Mouse (Mus musculus) heart, embryonic 11.5 days (tissue): ENCODE results near the gene Cutal. TPM values are rescaled to one million over a fixed set of nuclear protein-coding genes. Genes with fewer than 3 reads are reported as not detected.
"Not testable (repeated sequence)": the region's sequence is repeated elsewhere in the genome, so short reads cannot be mapped to it uniquely, and the experiment has no call there.

Experiments
- ATAC-seq: fragments of 200-750 bp; cut with Nextera tagmentation; replicated peaks from 2 replicates; pipeline ENCODE4 v1.8.0; 2017; ENCODE audit warnings: moderate library complexity; ENCODE audit not compliant: insufficient number of reproducible peaks, low FRiP score, low TSS enrichment
- H3K27ac ChIP-seq: fragments of 300-500 bp; sonication (generic); 2 replicates; pipeline ENCODE4 v1.5.1; 2014; ENCODE audit warnings: mild to moderate bottlenecking, low read depth, low read length
- H3K27me3 ChIP-seq: fragments of 300-500 bp; sonication (generic); 2 replicates; pipeline ENCODE4 v1.6.1; 2014; ENCODE audit warnings: mild to moderate bottlenecking, low read length, mixed read lengths; ENCODE audit not compliant: control insufficient read depth, insufficient read depth
- H3K36me3 ChIP-seq: fragments of 300-500 bp; sonication (generic); 2 replicates; pipeline ENCODE4 v1.6.1; 2014; ENCODE audit warnings: mild to moderate bottlenecking, low read length, moderate library complexity, mixed read lengths; ENCODE audit not compliant: control insufficient read depth, insufficient read depth
- H3K4me1 ChIP-seq: fragments of 300-500 bp; sonication (generic); 2 replicates; pipeline ENCODE4 v1.6.1; 2014; ENCODE audit warnings: low read length; ENCODE audit not compliant: control insufficient read depth, insufficient read depth
- H3K4me2 ChIP-seq: fragments of 300-500 bp; sonication (generic); 2 replicates; pipeline ENCODE4 v1.6.1; 2014; ENCODE audit warnings: mild to moderate bottlenecking, moderate library complexity
- H3K4me3 ChIP-seq: fragments of 300-500 bp; sonication (generic); 2 replicates; pipeline ENCODE4 v1.5.1; 2014; ENCODE audit warnings: low read depth, low read length
- H3K9ac ChIP-seq: fragments of 300-500 bp; sonication (generic); 2 replicates; pipeline ENCODE4 v1.6.1; 2014; ENCODE audit warnings: mild to moderate bottlenecking, low read depth, low read length, moderate library complexity
- H3K9me3 ChIP-seq: fragments of 300-500 bp; sonication (generic); replicated peaks from 2 replicates; pipeline ENCODE4 v1.6.1; 2016; ENCODE audit warnings: low read length; ENCODE audit not compliant: control insufficient read depth
- WGBS: fragments of 180-500 bp; shearing (Covaris S2); extraction: QIAGEN DNeasy Blood & Tissue Kit; methylation state at CpG from one replicate; pipeline ENCODE4 v1.1.7; 2014; ENCODE audit not compliant: insufficient replicate concordance; 5-methylcytosine and 5-hydroxymethylcytosine counted together
- polyA plus RNA-seq: library from polyadenylated mRNA; unstranded; fragments of >200 nt; fragmentation: Nextera tagmentation; extraction: Ambion mirVana; gene quantifications from 2 replicates; pipeline ENCODE4 v1.2.1, GENCODE M21; 2014

Cutal gene
- polyA plus RNA-seq = 0.14 TPM in 1 of 2 replicates, not detected in the other

- Histone ChIP-seq H3K4me3 (peak within 1 kb of the TSS; percentile 36), H3K9me3 (no peaks in the 10 kb centered on the region), H3K27me3 (peaks cover 15% of the 10 kb centered on the region), H3K4me1 (peaks cover 18% of the 10 kb centered on the region), H3K4me2 (peak within 1 kb of the TSS; percentile 68), H3K36me3 (no peaks in the 10 kb centered on the region), H3K27ac (no peak within 1 kb of the TSS), H3K9ac (peak within 1 kb of the TSS; percentile 59)
- under 1% methylated on average over 14 of the region's 14 CpGs for WGBS
- ATAC-seq = no peak
Observed at GRCm38 (mm10) chr2:34874271-34874670, at the start of gene Cutal. Cutal (plus strand) TSS chr2:34874396.

- under 1% methylated on average over 57 of the region's 57 CpGs for WGBS
- Histone ChIP-seq H3K4me1 (peaks cover 7% of the 10 kb centered on the region), H3K27me3 (no peaks in the 10 kb centered on the region), H3K9ac (peak within 1 kb of the TSS; percentile 92), H3K4me3 (peak within 1 kb of the TSS; percentile 93), H3K27ac (peak within 1 kb of the TSS; percentile 86), H3K4me2 (peak within 1 kb of the TSS; percentile 82), H3K9me3 (no peaks in the 10 kb centered on the region), H3K36me3 (no peaks in the 10 kb centered on the region)
- ATAC-seq = peak; percentile 94
Observed at GRCm38 (mm10) chr2:34825827-34826459, 48.3 kb upstream of the Cutal start, which contains the start of gene Fbxw2. Fbxw2 (minus strand) TSS chr2:34826311.

- H3K9ac ChIP-seq = peak overlapping the region; percentile 92
- no peaks in the 10 kb centered on the region for H3K36me3 ChIP-seq
- H3K4me3 ChIP-seq = peak overlapping the region; percentile 93
- H3K27me3 ChIP-seq = no peaks in the 10 kb centered on the region
- H3K27ac ChIP-seq = peak overlapping the region; percentile 86
- ATAC-seq = no peak
- WGBS = 35% methylated on average over 20 of the region's 21 CpGs
- H3K9me3 ChIP-seq = no peaks in the 10 kb centered on the region
- peak overlapping the region; percentile 82 for H3K4me2 ChIP-seq
- peaks cover 7% of the 10 kb centered on the region for H3K4me1 ChIP-seq
Observed at GRCm38 (mm10) chr2:34826460-34827231, 47.5 kb upstream of the Cutal start.

GRCm38 (mm10) chr2:34827591-34827990 is 46.6 kb upstream of the Cutal start:
- no peak for ATAC-seq
- Histone ChIP-seq H3K27ac (no peak overlapping the region), H3K9me3 (no peaks in the 10 kb centered on the region), H3K27me3 (no peaks in the 10 kb centered on the region), H3K36me3 (no peaks in the 10 kb centered on the region), H3K4me1 (peaks cover 7% of the 10 kb centered on the region), H3K4me3 (no peak overlapping the region), H3K4me2 (no peak overlapping the region), H3K9ac (no peak overlapping the region)
- 82% methylated on average over 4 of the region's 4 CpGs for WGBS

GRCm38 (mm10) chr2:34828026-34828425 is 46.2 kb upstream of the Cutal start:
- no peak overlapping the region for H3K4me2 ChIP-seq
- 76% methylated on average over 1 of the region's 1 CpGs for WGBS
- H3K9ac ChIP-seq = no peak overlapping the region
- H3K4me3 ChIP-seq = no peak overlapping the region
- H3K36me3 ChIP-seq = no peaks in the 10 kb centered on the region
- peaks cover 7% of the 10 kb centered on the region for H3K4me1 ChIP-seq
- no peaks in the 10 kb centered on the region for H3K9me3 ChIP-seq
- H3K27me3 ChIP-seq = no peaks in the 10 kb centered on the region
- no peak overlapping the region for H3K27ac ChIP-seq
- no peak for ATAC-seq

- H3K27ac ChIP-seq, H3K9me3 ChIP-seq, ATAC-seq, H3K4me3 ChIP-seq, H3K4me1 ChIP-seq, H3K27me3 ChIP-seq, H3K4me2 ChIP-seq, H3K9ac ChIP-seq, H3K36me3 ChIP-seq: not testable (repeated sequence)
- 88% methylated on average over 17 of the region's 17 CpGs for WGBS
Observed at GRCm38 (mm10) chr2:34830066-34830465, 44.1 kb upstream of the Cutal start.

- H3K4me1 ChIP-seq, H3K9me3 ChIP-seq, H3K27ac ChIP-seq, H3K4me3 ChIP-seq, ATAC-seq, H3K27me3 ChIP-seq, H3K4me2 ChIP-seq, H3K9ac ChIP-seq, H3K36me3 ChIP-seq: not testable (repeated sequence)
- WGBS = 63% methylated on average over 11 of the region's 11 CpGs
Observed at GRCm38 (mm10) chr2:34832766-34833457, 41.3 kb upstream of the Cutal start, which contains the start of gene Gm34653. Gm34653 (plus strand) TSS chr2:34833007.

- Histone ChIP-seq H3K4me3 (no peak overlapping the region), H3K27ac (no peak overlapping the region), H3K9me3 (no peaks in the 10 kb centered on the region), H3K4me1 (no peaks in the 10 kb centered on the region), H3K4me2 (no peak overlapping the region), H3K27me3 (peaks cover 3% of the 10 kb centered on the region; the same call in 1 of the 2 replicates), H3K36me3 (no peaks in the 10 kb centered on the region), H3K9ac (no peak overlapping the region)
- WGBS = 81% methylated on average over 17 of the region's 17 CpGs
- ATAC-seq = no peak
Observed at GRCm38 (mm10) chr2:34833624-34834023, 40.6 kb upstream of the Cutal start.
